Mouse (Mus musculus): ENCODE data around the gene Ctnna3. TPM values are rescaled to one million over a fixed set of nuclear protein-coding genes. Genes with fewer than 3 reads are reported as not detected.

Gene Ctnna3
- polyA plus RNA-seq, 1 experiment from 2014 or later: 0.55 TPM

- 87% methylated on average over 18 of the region's 18 CpGs for WGBS
- Histone ChIP-seq H3K4me2 (replicated peaks; ENCODE audit: low read depth, low read length) (no peak within 1 kb of the TSS), H3K4me3 (ENCODE audit: low read length) (no peak within 1 kb of the TSS), H3K4me1 (ENCODE audit: control insufficient read depth, insufficient read depth, low read length) (no peaks in the 10 kb centered on the region), H3K9me3 (ENCODE audit: control insufficient read depth, low read length) (no peaks in the 10 kb centered on the region), H3K36me3 (ENCODE audit: control insufficient read depth, insufficient read depth, low read length) (no peaks in the 10 kb centered on the region), H3K9ac (ENCODE audit: low read depth, low read length) (no peak within 1 kb of the TSS), H3K27ac (ENCODE audit: low read depth, low read length) (no peak within 1 kb of the TSS), H3K27me3 (ENCODE audit: control insufficient read depth, insufficient read depth, low read length) (no peaks in the 10 kb centered on the region)
- ATAC-seq (ENCODE audit: low FRiP score, low TSS enrichment): no peak
These were observed 7.9 kb upstream of the Ctnna3 start, which contains the start of gene Gm7075 for GRCm38 (mm10) chr10:63421739-63422735. TSS of gene Gm7075 (minus strand) at chr10:63421789.

- Histone ChIP-seq H3K4me3 (ENCODE audit: low read length) (no peak overlapping the region), H3K4me1 (ENCODE audit: control insufficient read depth, insufficient read depth, low read length) (no peaks in the 10 kb centered on the region), H3K27me3 (ENCODE audit: control insufficient read depth, insufficient read depth, low read length) (no peaks in the 10 kb centered on the region), H3K4me2 (replicated peaks; ENCODE audit: low read depth, low read length) (no peak overlapping the region), H3K9ac (ENCODE audit: low read depth, low read length) (no peak overlapping the region), H3K36me3 (ENCODE audit: control insufficient read depth, insufficient read depth, low read length) (no peaks in the 10 kb centered on the region), H3K9me3 (ENCODE audit: control insufficient read depth, low read length) (no peaks in the 10 kb centered on the region), H3K27ac (ENCODE audit: low read depth, low read length) (no peak overlapping the region)
- ATAC-seq (ENCODE audit: low FRiP score, low TSS enrichment): no peak
- 90% methylated on average over 5 of the region's 5 CpGs for WGBS
These were observed 7.2 kb upstream of the Ctnna3 start for GRCm38 (mm10) chr10:63422736-63422992.

GRCm38 (mm10) chr10:63423591-63424474 lies 6.1 kb upstream of the Ctnna3 start:
- no peak for ATAC-seq (ENCODE audit: low FRiP score, low TSS enrichment)
- no peak overlapping the region for H3K27ac ChIP-seq (ENCODE audit: low read depth, low read length)
- no peaks in the 10 kb centered on the region for H3K27me3 ChIP-seq (ENCODE audit: control insufficient read depth, insufficient read depth, low read length)
- no peak overlapping the region for H3K4me3 ChIP-seq (ENCODE audit: low read length)
- H3K36me3 ChIP-seq (ENCODE audit: control insufficient read depth, insufficient read depth, low read length): no peaks in the 10 kb centered on the region
- whole genome bisulfite sequencing: 91% methylated on average over 9 of the region's 9 CpGs
- no peaks in the 10 kb centered on the region for H3K4me1 ChIP-seq (ENCODE audit: control insufficient read depth, insufficient read depth, low read length)
- H3K9me3 ChIP-seq (ENCODE audit: control insufficient read depth, low read length): no peaks in the 10 kb centered on the region
- H3K4me2 ChIP-seq (replicated peaks; ENCODE audit: low read depth, low read length): no peak overlapping the region
- no peak overlapping the region for H3K9ac ChIP-seq (ENCODE audit: low read depth, low read length)

GRCm38 (mm10) chr10:63424475-63424814 lies 5.5 kb upstream of the Ctnna3 start:
- H3K27me3 ChIP-seq (ENCODE audit: control insufficient read depth, insufficient read depth, low read length): no peaks in the 10 kb centered on the region
- no peak overlapping the region for H3K4me2 ChIP-seq (replicated peaks; ENCODE audit: low read depth, low read length)
- no peaks in the 10 kb centered on the region for H3K9me3 ChIP-seq (ENCODE audit: control insufficient read depth, low read length)
- no peak for ATAC-seq (ENCODE audit: low FRiP score, low TSS enrichment)
- H3K27ac ChIP-seq (ENCODE audit: low read depth, low read length): no peak overlapping the region
- no peaks in the 10 kb centered on the region for H3K36me3 ChIP-seq (ENCODE audit: control insufficient read depth, insufficient read depth, low read length)
- no peaks in the 10 kb centered on the region for H3K4me1 ChIP-seq (ENCODE audit: control insufficient read depth, insufficient read depth, low read length)
- H3K4me3 ChIP-seq (ENCODE audit: low read length): no peak overlapping the region
- no peak overlapping the region for H3K9ac ChIP-seq (ENCODE audit: low read depth, low read length)

GRCm38 (mm10) chr10:63427146-63427545 lies 2.8 kb upstream of the Ctnna3 start:
- 70% methylated on average over 8 of the region's 8 CpGs for WGBS

GRCm38 (mm10) chr10:63428243-63429022 lies 1.5 kb upstream of the Ctnna3 start:
- Histone ChIP-seq H3K4me1 (ENCODE audit: control insufficient read depth, insufficient read depth, low read length) (no peaks in the 10 kb centered on the region), H3K27me3 (ENCODE audit: control insufficient read depth, insufficient read depth, low read length) (no peaks in the 10 kb centered on the region), H3K4me2 (replicated peaks; ENCODE audit: low read depth, low read length) (peak overlapping the region; percentile 71), H3K27ac (ENCODE audit: low read depth, low read length) (no peak overlapping the region), H3K4me3 (ENCODE audit: low read length) (peak overlapping the region; percentile 72), H3K9me3 (ENCODE audit: control insufficient read depth, low read length) (no peaks in the 10 kb centered on the region), H3K36me3 (ENCODE audit: control insufficient read depth, insufficient read depth, low read length) (no peaks in the 10 kb centered on the region), H3K9ac (ENCODE audit: low read depth, low read length) (peak overlapping the region; percentile 58)
- no peak for ATAC-seq (ENCODE audit: low FRiP score, low TSS enrichment)
- WGBS: 22% methylated on average over 19 of the region's 19 CpGs

More at GRCm38 (mm10) chr10:63427146-63427545, 2.8 kb upstream of the Ctnna3 start:
- Histone ChIP-seq H3K9ac (ENCODE audit: low read depth, low read length) (no peak overlapping the region), H3K27ac (ENCODE audit: low read depth, low read length) (no peak overlapping the region), H3K4me1 (ENCODE audit: control insufficient read depth, insufficient read depth, low read length) (no peaks in the 10 kb centered on the region), H3K4me2 (replicated peaks; ENCODE audit: low read depth, low read length) (no peak overlapping the region), H3K27me3 (ENCODE audit: control insufficient read depth, insufficient read depth, low read length) (no peaks in the 10 kb centered on the region), H3K36me3 (ENCODE audit: control insufficient read depth, insufficient read depth, low read length) (no peaks in the 10 kb centered on the region), H3K4me3 (ENCODE audit: low read length) (no peak overlapping the region), H3K9me3 (ENCODE audit: control insufficient read depth, low read length) (no peaks in the 10 kb centered on the region)
- no peak for ATAC-seq (ENCODE audit: low FRiP score, low TSS enrichment)

GRCm38 (mm10) chr10:63429023-63429340 lies 916 bp upstream of the Ctnna3 start:
- Histone ChIP-seq H3K9me3 (ENCODE audit: control insufficient read depth, low read length) (no peaks in the 10 kb centered on the region), H3K4me1 (ENCODE audit: control insufficient read depth, insufficient read depth, low read length) (no peaks in the 10 kb centered on the region), H3K36me3 (ENCODE audit: control insufficient read depth, insufficient read depth, low read length) (no peaks in the 10 kb centered on the region), H3K4me2 (replicated peaks; ENCODE audit: low read depth, low read length) (peak overlapping the region; percentile 71), H3K9ac (ENCODE audit: low read depth, low read length) (peak overlapping the region; percentile 58), H3K4me3 (ENCODE audit: low read length) (peak overlapping the region; percentile 72), H3K27me3 (ENCODE audit: control insufficient read depth, insufficient read depth, low read length) (no peaks in the 10 kb centered on the region), H3K27ac (ENCODE audit: low read depth, low read length) (no peak overlapping the region)
- ATAC-seq (ENCODE audit: low FRiP score, low TSS enrichment): no peak
- 1% methylated on average over 11 of the region's 11 CpGs for WGBS

- Histone ChIP-seq H3K4me2 (replicated peaks; ENCODE audit: low read depth, low read length) (peak overlapping the region; percentile 71), H3K4me3 (ENCODE audit: low read length) (peak overlapping the region; percentile 72), H3K9me3 (ENCODE audit: control insufficient read depth, low read length) (no peaks in the 10 kb centered on the region), H3K27ac (ENCODE audit: low read depth, low read length) (peak overlapping the region; percentile 73), H3K4me1 (ENCODE audit: control insufficient read depth, insufficient read depth, low read length) (no peaks in the 10 kb centered on the region), H3K27me3 (ENCODE audit: control insufficient read depth, insufficient read depth, low read length) (no peaks in the 10 kb centered on the region), H3K36me3 (ENCODE audit: control insufficient read depth, insufficient read depth, low read length) (no peaks in the 10 kb centered on the region), H3K9ac (ENCODE audit: low read depth, low read length) (peak overlapping the region; percentile 75)
- peak; percentile 94 for ATAC-seq (ENCODE audit: low FRiP score, low TSS enrichment)
- under 1% methylated on average over 34 of the region's 34 CpGs for WGBS
These were observed 518 bp upstream of the Ctnna3 start for GRCm38 (mm10) chr10:63429380-63429779.
